Mouse (Mus musculus): Measurements from ENCODE around the gene Asb13. TPM values are rescaled to one million over a fixed set of nuclear protein-coding genes. Genes with fewer than 3 reads are reported as not detected.

Asb13 gene
- polyA plus RNA-seq (2012; rRNA removed) = 14.8 and 21.3 TPM in 2 replicates

GRCm38 (mm10) chr13:3633895-3634811 is at the start of gene Asb13:
Asb13 (plus strand) TSS chr13:3634032.

GRCm38 (mm10) chr13:3610795-3611438 is 22.9 kb upstream of the Asb13 start, which contains the start of gene Fam208b:
Fam208b (minus strand) TSS chr13:3611108.

Other genes starting within 250 kb of the Asb13 start
- 148 and 205 TPM in 2 replicates for gene Gdi2, start 96.0 kb upstream of the Asb13 start, polyA plus RNA-seq (2012; rRNA removed)
- gene Fam208b, start 22.9 kb upstream of the Asb13 start, polyA plus RNA-seq (2012; rRNA removed) = 1.1 and 1.3 TPM in 2 replicates
- gene Calml3, start 170.3 kb downstream of the Asb13 start, polyA plus RNA-seq (2012; rRNA removed) = not detected in 2 replicates
- not detected in 2 replicates for gene Calm4, start 203.7 kb downstream of the Asb13 start, polyA plus RNA-seq (2012; rRNA removed)
- not detected in 2 replicates for gene Calm5, start 220.1 kb downstream of the Asb13 start, polyA plus RNA-seq (2012; rRNA removed)